Mouse (Mus musculus) layer of hippocampus, postnatal 10 days (tissue): ENCODE results near the gene Gosr2. TPM values are rescaled to one million over a fixed set of nuclear protein-coding genes. Genes with fewer than 3 reads are reported as not detected.

Experiments used
- DNase-seq, 2 experiments: peaks; one replicate each; pipeline ENCODE4 v3.0.0; 2021; ENCODE audit warnings: low spot score in 2 of 2
- long read RNA-seq: library from polyadenylated mRNA; stranded (forward); transcript quantifications from one replicate; pipeline ENCODE4 v2.0.0, GENCODE M21; 2023
- total RNA-seq, 2 experiments: library from RNA; stranded (reverse); gene quantifications; 2 replicates each; pipeline ENCODE4 v1.2.3; 2021

The Gosr2 gene
- 10 to 100 TPM; 72.9 to 78.3 TPM for total RNA-seq
- long read RNA-seq, transcript Gosr2-202 (5 exons, 1,044 nt): minor isoform, 7 of 102 reads
- long read RNA-seq, transcript Gosr2-201 (6 exons, 3,266 nt): major isoform, 64 of 102 reads
- long read RNA-seq, partial matches to known transcripts: 3 of 102 reads
- long read RNA-seq, other reads (novel, unspliced or antisense): 24 of 102 reads

GRCm38 (mm10) chr11:103697565-103698176, at the start of gene Gosr2:
Gene Gosr2, minus strand, starts transcription at chr11:103697898.
- peak; percentile 89 to 90 for DNase-seq

- no peak for DNase-seq
These were observed 37.5 kb upstream of the Gosr2 start for GRCm38 (mm10) chr11:103735046-103735781.

- no peak for DNase-seq
These were observed 36.8 kb upstream of the Gosr2 start for GRCm38 (mm10) chr11:103734411-103735045.

DNA sequence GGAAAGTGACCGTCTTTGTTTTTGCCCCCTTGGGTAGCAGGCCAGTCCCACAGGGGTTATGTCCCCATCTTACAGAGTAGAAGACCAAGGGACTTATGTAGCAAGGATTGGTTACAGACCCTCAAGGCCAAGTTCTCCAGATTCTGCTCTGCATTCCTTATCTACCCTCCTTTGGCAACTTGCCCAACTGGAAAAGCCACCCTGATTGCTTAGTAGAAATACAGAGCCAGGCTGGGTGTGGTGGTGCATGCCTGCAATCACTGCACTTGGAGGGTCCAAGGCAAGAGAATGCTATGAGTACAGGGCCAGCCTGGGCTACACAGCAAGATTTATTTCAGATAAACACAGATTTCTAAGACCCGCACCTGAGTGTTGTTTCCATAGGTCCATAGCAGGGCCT, 36.3 kb upstream of the Gosr2 start:
- DNase-seq: no peak

GRCm38 (mm10) chr11:103733069-103733468, 35.4 kb upstream of the Gosr2 start:
- DNase-seq: no peak

GRCm38 (mm10) chr11:103732306-103732705, 34.6 kb upstream of the Gosr2 start:
- DNase-seq: no peak

DNA sequence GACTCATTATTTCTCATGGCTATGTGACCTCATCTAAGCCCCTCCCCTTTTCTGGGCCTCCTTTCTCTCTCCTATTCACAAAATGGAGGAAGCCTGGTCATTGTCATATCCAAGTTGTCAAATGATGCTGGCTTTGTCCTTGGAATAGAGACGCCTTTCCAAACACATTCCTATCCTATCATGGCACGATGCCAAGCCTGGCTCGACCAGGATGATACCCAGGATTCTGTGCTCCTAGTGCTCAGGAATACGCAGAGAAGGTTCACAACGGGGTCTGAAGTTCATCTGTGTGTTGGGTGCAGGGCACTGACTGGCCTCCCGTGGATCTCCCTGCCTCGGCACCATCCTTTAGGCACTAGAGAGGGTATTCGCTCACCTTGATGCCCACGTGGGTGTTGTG, 33.9 kb upstream of the Gosr2 start:
- DNase-seq: no peak

- no peak for DNase-seq
These were observed 31.7 kb upstream of the Gosr2 start for GRCm38 (mm10) chr11:103729282-103729985.

DNA sequence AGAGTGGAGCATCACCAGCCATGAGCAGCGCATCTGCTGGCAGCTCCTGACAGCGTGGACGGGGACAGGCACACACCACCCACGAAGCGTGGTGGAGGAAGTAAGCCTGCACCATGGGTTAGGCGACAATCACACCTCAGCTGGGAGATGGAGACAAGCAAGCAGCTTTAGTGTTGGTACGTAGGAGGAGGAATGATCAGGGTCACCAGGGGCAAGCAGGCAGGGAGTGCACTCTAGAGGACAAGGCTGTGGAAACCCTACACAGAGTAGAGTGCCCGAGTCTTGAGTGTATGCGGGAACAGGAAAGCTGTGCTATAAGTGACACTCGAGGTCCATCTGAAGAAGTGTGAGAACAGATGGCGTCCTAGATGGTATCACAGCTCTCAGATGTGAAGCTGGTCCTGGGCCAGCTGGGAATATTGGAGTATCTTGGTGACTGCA, 26.7 kb upstream of the Gosr2 start:
- DNase-seq: no peak

GRCm38 (mm10) chr11:103722040-103722481, 24.4 kb upstream of the Gosr2 start:
- peak in 1 of 2 experiments; percentile 14 for DNase-seq

GRCm38 (mm10) chr11:103721468-103722039, 23.9 kb upstream of the Gosr2 start:
- DNase-seq: peak; percentile 46 to 47

DNA sequence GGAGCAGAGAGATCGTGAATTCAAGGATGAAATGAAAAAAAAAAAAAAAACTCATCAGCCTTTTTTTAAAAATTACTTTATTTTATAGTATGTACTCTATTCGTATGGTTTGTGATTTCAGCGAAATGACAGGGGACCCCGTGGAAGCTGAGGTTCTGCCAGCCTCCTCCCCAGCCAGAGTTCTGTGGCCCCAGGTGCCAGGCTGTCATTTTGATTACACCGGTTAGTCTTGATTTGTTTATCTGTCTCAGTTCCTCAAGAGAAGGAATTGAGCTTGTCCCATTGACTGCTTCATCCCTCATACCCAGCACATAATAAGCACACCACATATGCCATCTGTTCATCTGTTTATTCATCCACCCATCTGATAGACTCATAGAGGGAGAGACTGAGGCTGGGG, 21.7 kb upstream of the Gosr2 start:
- DNase-seq: no peak

- DNase-seq: no peak
These were observed 19.3 kb upstream of the Gosr2 start for GRCm38 (mm10) chr11:103716971-103717370.

DNA sequence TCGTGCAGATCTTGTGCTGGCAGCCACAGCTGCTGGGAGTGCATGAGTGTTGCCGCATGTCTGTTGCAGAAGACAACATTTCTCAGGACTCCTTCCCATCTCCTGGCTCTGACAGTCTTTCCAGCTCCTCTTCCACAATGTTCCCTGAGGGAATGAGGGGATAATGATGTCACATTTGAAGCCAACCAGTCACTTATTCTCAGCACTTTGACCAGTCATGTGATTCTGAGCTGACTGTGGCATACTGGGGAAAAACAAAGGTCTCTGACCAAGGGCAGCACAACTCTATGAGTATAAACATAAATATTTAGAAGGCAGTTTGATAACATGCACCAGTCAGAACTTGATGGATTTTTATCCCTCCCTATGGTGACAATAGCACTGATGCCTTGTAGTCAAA, 16.4 kb upstream of the Gosr2 start:
- DNase-seq: no peak

GRCm38 (mm10) chr11:103711851-103712587, 14.3 kb upstream of the Gosr2 start:
- no peak for DNase-seq

DNA sequence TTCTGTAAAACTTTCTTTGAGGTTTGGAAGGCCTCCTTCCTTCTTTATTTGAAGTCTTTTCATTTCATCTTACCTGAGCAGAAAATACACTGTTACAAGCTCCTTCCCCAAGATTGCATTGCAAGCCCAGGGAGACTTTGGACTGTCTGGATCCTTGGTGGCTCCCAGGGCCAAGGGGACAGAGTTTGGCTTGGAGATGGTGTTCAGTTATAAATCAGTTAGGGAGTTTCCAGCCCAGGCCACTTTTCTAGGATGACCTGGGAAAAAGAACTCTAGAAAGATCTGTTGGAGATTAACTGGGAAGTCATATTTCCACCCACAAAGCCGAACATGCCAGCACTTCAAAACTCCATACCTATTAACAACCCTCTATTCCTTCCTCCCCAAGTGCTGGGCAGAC, 12.3 kb upstream of the Gosr2 start:
- DNase-seq: no peak

DNA sequence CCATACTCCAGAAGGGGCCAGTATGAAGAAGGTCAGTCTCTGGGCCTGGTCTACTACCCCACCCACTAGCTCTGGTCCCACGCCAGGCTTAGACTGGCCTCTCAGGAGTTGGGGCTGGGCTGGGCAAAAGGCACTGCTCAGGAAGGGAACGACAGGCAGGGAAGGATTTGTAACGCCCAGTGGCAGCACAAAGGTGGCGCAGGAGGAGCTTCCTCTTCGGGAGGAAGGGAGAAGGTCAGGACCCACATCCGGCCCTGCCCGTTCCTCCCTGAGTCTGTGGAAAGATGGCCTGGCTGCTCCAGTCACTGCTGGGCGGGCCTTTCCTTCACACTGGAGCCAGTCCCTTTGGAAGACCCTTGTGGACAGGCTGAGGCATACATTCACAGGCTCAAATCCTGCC, 9.3 kb upstream of the Gosr2 start:
- DNase-seq: no peak

DNA sequence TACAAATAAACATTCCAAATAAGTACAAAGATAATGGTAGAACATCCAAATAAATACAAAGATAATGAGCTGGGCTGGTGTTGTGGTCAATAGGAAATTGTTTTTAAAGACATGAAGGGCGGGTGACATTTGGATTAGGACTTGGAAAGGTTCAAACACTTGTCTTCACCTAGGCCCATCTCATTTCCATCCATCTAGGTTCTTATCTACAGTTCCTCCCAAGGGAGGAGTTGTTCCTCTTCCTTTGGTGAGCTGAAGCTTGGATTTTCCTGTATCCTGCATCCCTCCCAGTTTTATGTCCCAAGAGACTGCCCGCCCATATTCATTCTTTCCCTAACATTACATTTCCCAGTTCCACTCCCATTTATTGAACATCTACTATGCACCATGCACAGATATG, 528 bp upstream of the Gosr2 start:
- no peak for DNase-seq

DNA sequence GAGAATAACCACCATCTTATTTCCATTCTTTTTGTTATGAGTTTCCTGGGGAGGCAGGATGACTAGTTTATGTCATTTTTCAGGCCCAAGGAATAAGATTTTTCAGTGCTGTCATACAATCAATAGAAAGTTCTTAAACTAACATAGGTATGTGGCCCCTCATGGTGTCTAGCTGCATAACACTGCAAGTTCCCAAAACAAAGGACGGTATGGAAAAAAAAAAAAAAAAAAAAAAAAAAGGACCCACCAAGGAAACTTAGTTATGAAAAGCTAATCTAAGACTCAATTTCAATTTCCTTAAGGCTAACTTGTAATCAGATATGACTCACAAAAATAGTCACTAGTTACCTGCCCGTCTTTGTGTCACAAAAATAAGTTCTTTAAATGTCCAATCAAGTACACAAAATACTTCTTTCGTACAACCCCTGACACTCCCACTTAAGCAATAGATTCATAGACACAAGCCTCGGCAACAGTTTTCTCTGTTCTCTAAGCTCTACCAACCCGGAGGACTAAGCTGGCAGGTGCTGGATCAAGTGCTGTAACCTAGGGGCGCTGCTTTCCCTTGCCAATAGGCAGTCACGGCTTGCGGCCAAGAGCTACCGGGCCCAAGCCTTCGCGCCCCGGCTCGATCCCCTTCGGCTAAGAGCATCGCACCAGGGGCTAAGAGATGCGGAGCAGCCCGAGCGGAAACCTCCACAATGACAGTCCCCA, 690 bp downstream of the Gosr2 start:
- no peak for DNase-seq

DNA sequence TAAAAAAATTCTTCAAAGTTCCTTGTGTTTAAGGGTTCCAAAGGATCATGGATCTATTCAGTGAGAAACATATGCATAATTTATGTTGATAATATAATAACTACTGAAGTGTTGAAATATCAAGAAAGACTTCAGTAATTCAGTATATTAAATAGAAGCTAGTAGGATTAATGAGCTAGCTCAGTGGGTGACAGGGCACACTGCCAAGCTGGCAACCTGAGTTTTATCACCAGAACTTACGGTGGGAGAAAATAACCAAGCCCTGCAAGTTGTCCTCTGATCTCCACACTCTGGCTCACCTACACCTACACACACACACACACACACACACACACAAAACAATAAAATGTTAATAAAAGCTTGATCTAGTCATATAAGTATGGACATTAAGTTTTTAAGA, 4.5 kb downstream of the Gosr2 start:
- no peak for DNase-seq
